Mouse (Mus musculus) small intestine, adult 2 months (tissue): ENCODE data around the gene Adcy1.

Experiments used
- CTCF ChIP-seq: fragments of 200-500 bp; IDR thresholded peaks from 2 replicates; pipeline ENCODE4 v1.5.1; 2012; ENCODE audit warnings: low read depth, mild to moderate bottlenecking, control low read depth, inconsistent platforms, low read length, moderate library complexity, mixed read lengths; ENCODE audit not compliant: insufficient replicate concordance, insufficient read length; ENCODE audit errors: extremely low read depth
- POLR2A ChIP-seq: fragments of 200-500 bp; IDR thresholded peaks from 2 replicates; pipeline ENCODE4 v1.6.1; 2012; ENCODE audit warnings: low read depth, mild to moderate bottlenecking, control low read depth, inconsistent platforms, low read length, moderate library complexity

DNA sequence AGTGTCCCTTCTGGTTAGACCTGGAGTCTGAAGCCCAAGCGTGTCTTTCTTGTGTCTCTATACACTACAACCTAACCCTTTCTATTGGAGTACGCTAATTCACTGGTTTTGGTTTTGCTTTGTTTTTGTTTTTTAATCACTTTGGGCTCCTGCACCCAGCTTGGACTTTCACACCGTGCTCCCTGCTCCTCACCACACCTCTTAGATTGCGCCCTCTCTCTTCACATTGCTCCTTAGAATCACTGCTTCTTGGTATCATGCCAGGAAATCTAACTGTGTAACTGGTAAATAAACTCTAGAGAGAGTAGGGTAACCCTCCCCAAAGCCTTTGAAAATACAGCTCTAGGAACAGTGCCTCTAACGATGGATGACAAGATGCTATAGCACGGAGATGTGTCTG is 94.9 kb downstream of the Adcy1 start:
- TF ChIP-seq CTCF (no peak), POLR2A (no peak)
